Mouse (Mus musculus): ENCODE data around the gene Def6. TPM values are rescaled to one million over a fixed set of nuclear protein-coding genes. Genes with fewer than 3 reads are reported as not detected.
A peak's percentile ranks its signal among the peaks of the same experiment; 100 is the strongest.

The Def6 gene
- total RNA-seq, 1 experiment, result 17.6 TPM

DNA sequence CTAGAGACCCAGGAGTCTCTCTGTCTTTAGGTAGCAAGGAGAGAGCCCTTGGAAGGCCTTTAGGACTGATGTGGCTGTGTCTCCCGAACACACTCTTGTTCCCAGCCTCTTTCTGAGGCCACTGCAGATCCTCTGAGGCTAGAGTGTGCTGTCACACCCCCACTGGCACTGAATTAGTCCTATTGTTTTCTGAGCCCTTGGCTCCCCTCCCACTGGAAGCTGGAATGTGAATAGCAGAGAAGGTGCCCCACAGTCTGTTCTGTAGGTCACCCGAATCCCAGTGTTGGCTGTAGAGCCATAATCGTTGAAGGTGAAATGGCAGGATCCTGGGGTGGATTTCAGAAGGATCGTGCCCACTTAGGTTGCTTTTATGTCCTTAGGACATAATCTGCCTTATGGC is 27.2 kb upstream of the Def6 start:
- H3K27ac ChIP-seq (ENCODE audit: insufficient read depth, low read depth, low read length, poor library complexity, severe bottlenecking), result no peak overlapping the region
- no peak overlapping the region for H3K4me3 ChIP-seq (ENCODE audit: insufficient read depth in 1 of 2, low read depth in 1 of 2, low read length in 2 of 2, poor library complexity in 1 of 2, severe bottlenecking in 1 of 2)
- peaks cover 6 to 30% of the 10 kb centered on the region in 2 experiments; a peak in 3 of 4 replicates for H3K4me1 ChIP-seq (ENCODE audit: control insufficient read depth in 2 of 2, insufficient read depth in 2 of 2, low read length in 2 of 2, poor library complexity in 1 of 2)
- in situ Hi-C loops (cut with MboI; ENCODE audit: low sequenced_read_pairs in 2 of 2, unreplicated experiment in 2 of 2), result no loop called here
- DNase-seq (ENCODE audit: low read depth, low spot score), result no peak
- no peak overlapping the region; the same call in 1 of the 2 replicates for H3K9ac ChIP-seq (ENCODE audit: insufficient read depth, low read depth, low read length, poor library complexity, severe bottlenecking)
- H3K36me3 ChIP-seq (ENCODE audit: control insufficient read depth, insufficient read depth, low read length, poor library complexity, severe bottlenecking), result no peaks in the 10 kb centered on the region
- TF ChIP-seq CHD2 (IDR thresholded peaks at IDR 0.05; ENCODE audit: low read depth, low read length) (no peak), MAFK (IDR thresholded peaks at IDR 0.05; ENCODE audit: insufficient read depth, low read depth, low read length) (no peak), ZC3H11A (IDR thresholded peaks at IDR 0.05; ENCODE audit: borderline replicate concordance, low read depth, low read length) (no peak), ZNF384 (IDR thresholded peaks at IDR 0.05; ENCODE audit: low read depth, low read length) (no peak), HCFC1 (IDR thresholded peaks at IDR 0.05; ENCODE audit: borderline replicate concordance, insufficient read depth, low read length) (no peak)
- H3K9me3 ChIP-seq (ENCODE audit: control insufficient read depth, insufficient read depth, low read depth, low read length), result no peaks in the 10 kb centered on the region

- Histone ChIP-seq H3K4me3 (ENCODE audit: insufficient read depth in 1 of 2, low read depth in 1 of 2, low read length in 2 of 2, poor library complexity in 1 of 2, severe bottlenecking in 1 of 2) (no peak overlapping the region), H3K27ac (ENCODE audit: insufficient read depth, low read depth, low read length, poor library complexity, severe bottlenecking) (no peak overlapping the region), H3K9ac (ENCODE audit: insufficient read depth, low read depth, low read length, poor library complexity, severe bottlenecking) (peak overlapping the region; percentile 17; the same call in 1 of the 2 replicates), H3K9me3 (ENCODE audit: control insufficient read depth, insufficient read depth, low read depth, low read length) (no peaks in the 10 kb centered on the region), H3K36me3 (ENCODE audit: control insufficient read depth, insufficient read depth, low read length, poor library complexity, severe bottlenecking) (no peaks in the 10 kb centered on the region), H3K4me1 (ENCODE audit: control insufficient read depth in 2 of 2, insufficient read depth in 2 of 2, low read length in 2 of 2, poor library complexity in 1 of 2) (peaks cover 6 to 30% of the 10 kb centered on the region in 2 experiments; a peak in 3 of 4 replicates)
- in situ Hi-C loops (cut with MboI; ENCODE audit: low sequenced_read_pairs in 2 of 2, unreplicated experiment in 2 of 2), result no loop called here
- no peak for DNase-seq (ENCODE audit: low read depth, low spot score)
- TF ChIP-seq HCFC1 (IDR thresholded peaks at IDR 0.05; ENCODE audit: borderline replicate concordance, insufficient read depth, low read length), result no peak
- TF ChIP-seq ZC3H11A (IDR thresholded peaks at IDR 0.05; ENCODE audit: borderline replicate concordance, low read depth, low read length), result no peak
- 0 out of 2 replicates have a peak, but pooled peaks have one; percentile 18 for TF ChIP-seq ZNF384 (IDR thresholded peaks at IDR 0.05; ENCODE audit: low read depth, low read length)
Measured at GRCm38 (mm10) chr17:28180783-28181544, 26.6 kb upstream of the Def6 start.

GRCm38 (mm10) chr17:28184971-28185638 is 22.5 kb upstream of the Def6 start:
- Histone ChIP-seq H3K36me3 (ENCODE audit: control insufficient read depth, insufficient read depth, low read length, poor library complexity, severe bottlenecking) (no peaks in the 10 kb centered on the region), H3K4me1 (ENCODE audit: control insufficient read depth in 2 of 2, insufficient read depth in 2 of 2, low read length in 2 of 2, poor library complexity in 1 of 2) (peaks cover 0 to 13% of the 10 kb centered on the region in 2 experiments; a peak in 2 of 4 replicates), H3K27ac (ENCODE audit: insufficient read depth, low read depth, low read length, poor library complexity, severe bottlenecking) (no peak overlapping the region), H3K9me3 (ENCODE audit: control insufficient read depth, insufficient read depth, low read depth, low read length) (no peaks in the 10 kb centered on the region), H3K4me3 (ENCODE audit: insufficient read depth in 1 of 2, low read depth in 1 of 2, low read length in 2 of 2, poor library complexity in 1 of 2, severe bottlenecking in 1 of 2) (no peak overlapping the region), H3K9ac (ENCODE audit: insufficient read depth, low read depth, low read length, poor library complexity, severe bottlenecking) (no peak overlapping the region)
- TF ChIP-seq ZC3H11A (IDR thresholded peaks at IDR 0.05; ENCODE audit: borderline replicate concordance, low read depth, low read length) (no peak), CHD2 (IDR thresholded peaks at IDR 0.05; ENCODE audit: low read depth, low read length) (no peak), ZNF384 (IDR thresholded peaks at IDR 0.05; ENCODE audit: low read depth, low read length) (no peak), MAFK (IDR thresholded peaks at IDR 0.05; ENCODE audit: insufficient read depth, low read depth, low read length) (no peak), HCFC1 (IDR thresholded peaks at IDR 0.05; ENCODE audit: borderline replicate concordance, insufficient read depth, low read length) (no peak)
- in situ Hi-C loops (cut with MboI; ENCODE audit: low sequenced_read_pairs in 2 of 2, unreplicated experiment in 2 of 2), result no loop called here
- DNase-seq (ENCODE audit: low read depth, low spot score), result no peak

DNA sequence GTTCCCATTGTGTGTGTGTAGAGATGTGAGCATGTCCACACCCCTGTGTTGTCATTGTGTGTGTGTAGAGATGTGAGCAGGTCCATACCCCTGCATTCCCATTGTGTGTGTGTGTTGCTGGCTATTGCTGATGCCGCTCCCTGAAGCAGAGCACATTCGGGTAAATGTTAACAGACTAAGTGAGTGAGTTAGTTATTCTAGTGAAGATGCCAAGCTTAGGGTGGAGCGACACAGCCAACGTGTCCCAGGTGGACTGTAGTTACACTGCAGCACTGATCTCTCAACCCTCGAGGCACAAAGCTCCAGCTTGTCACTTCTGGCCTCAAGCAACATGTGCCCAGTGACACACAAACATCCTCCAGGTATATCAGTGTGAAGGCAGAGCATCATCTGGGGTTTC is 19.3 kb upstream of the Def6 start:
- in situ Hi-C loops (cut with MboI; ENCODE audit: low sequenced_read_pairs in 2 of 2, unreplicated experiment in 2 of 2), result no loop called here
- no peaks in the 10 kb centered on the region for H3K4me1 ChIP-seq (ENCODE audit: control insufficient read depth in 2 of 2, insufficient read depth in 2 of 2, low read length in 2 of 2, poor library complexity in 1 of 2)
- no peak for DNase-seq (ENCODE audit: low read depth, low spot score)
- no peaks in the 10 kb centered on the region; the same call in 1 of the 2 replicates for H3K36me3 ChIP-seq (ENCODE audit: control insufficient read depth, insufficient read depth, low read length, poor library complexity, severe bottlenecking)
- TF ChIP-seq HCFC1 (IDR thresholded peaks at IDR 0.05; ENCODE audit: borderline replicate concordance, insufficient read depth, low read length) (no peak), MAFK (IDR thresholded peaks at IDR 0.05; ENCODE audit: insufficient read depth, low read depth, low read length) (no peak), ZC3H11A (IDR thresholded peaks at IDR 0.05; ENCODE audit: borderline replicate concordance, low read depth, low read length) (no peak), CHD2 (IDR thresholded peaks at IDR 0.05; ENCODE audit: low read depth, low read length) (no peak), ZNF384 (IDR thresholded peaks at IDR 0.05; ENCODE audit: low read depth, low read length) (no peak)
- H3K9me3 ChIP-seq (ENCODE audit: control insufficient read depth, insufficient read depth, low read depth, low read length), result no peaks in the 10 kb centered on the region
- no peak overlapping the region for H3K27ac ChIP-seq (ENCODE audit: insufficient read depth, low read depth, low read length, poor library complexity, severe bottlenecking)
- no peak overlapping the region for H3K9ac ChIP-seq (ENCODE audit: insufficient read depth, low read depth, low read length, poor library complexity, severe bottlenecking)
- no peak overlapping the region for H3K4me3 ChIP-seq (ENCODE audit: insufficient read depth in 1 of 2, low read depth in 1 of 2, low read length in 2 of 2, poor library complexity in 1 of 2, severe bottlenecking in 1 of 2)

All from ES-E14 (cell line).